Mouse (Mus musculus) hindbrain, embryonic 11.5 days (tissue): ENCODE data around the gene Racgap1. TPM values are rescaled to one million over a fixed set of nuclear protein-coding genes. Genes with fewer than 3 reads are reported as not detected.

Experiments
- ATAC-seq: fragments of 200-750 bp; cut with Nextera tagmentation; 2 replicates; pipeline ENCODE4 v1.8.0; 2017; ENCODE audit warnings: mild to moderate bottlenecking, moderate TSS enrichment, moderate library complexity; ENCODE audit not compliant: low FRiP score
- DNase-seq: peaks from one replicate; pipeline ENCODE4 v3.0.0-alpha.2; 2015; ENCODE audit warnings: low spot score
- H3K27ac ChIP-seq: fragments of 300-500 bp; sonication (generic); 2 replicates; pipeline ENCODE4 v1.5.1; 2014; ENCODE audit warnings: mild to moderate bottlenecking, low read depth, low read length
- H3K27me3 ChIP-seq: fragments of 300-500 bp; sonication (generic); 2 replicates; pipeline ENCODE4 v1.6.1; 2014; ENCODE audit warnings: mild to moderate bottlenecking, low read length, moderate library complexity, mixed read lengths; ENCODE audit not compliant: control insufficient read depth, insufficient read depth
- H3K36me3 ChIP-seq: fragments of 300-500 bp; sonication (generic); 2 replicates; pipeline ENCODE4 v1.6.1; 2014; ENCODE audit warnings: mild to moderate bottlenecking, low read length, moderate library complexity, mixed read lengths; ENCODE audit not compliant: control insufficient read depth, insufficient read depth
- H3K4me1 ChIP-seq: fragments of 300-500 bp; sonication (generic); replicated peaks from 2 replicates; pipeline ENCODE4 v1.6.1; 2014; ENCODE audit warnings: low read length, mixed read lengths; ENCODE audit not compliant: control insufficient read depth, insufficient read depth
- H3K4me2 ChIP-seq: fragments of 300-500 bp; sonication (generic); replicated peaks from 2 replicates; pipeline ENCODE4 v1.6.1; 2014; ENCODE audit warnings: mild to moderate bottlenecking, low read depth, low read length
- H3K4me3 ChIP-seq: fragments of 300-500 bp; sonication (generic); 2 replicates; pipeline ENCODE4 v1.5.1; 2014; ENCODE audit warnings: low read depth, low read length
- H3K9ac ChIP-seq: fragments of 300-500 bp; sonication (generic); 2 replicates; pipeline ENCODE4 v1.6.1; 2014; ENCODE audit warnings: low read depth, low read length
- H3K9me3 ChIP-seq: fragments of 300-500 bp; sonication (generic); 2 replicates; pipeline ENCODE4 v1.6.1; 2016; ENCODE audit warnings: low read length; ENCODE audit not compliant: control insufficient read depth
- WGBS: fragments of 180-500 bp; shearing (Covaris S2); extraction: QIAGEN DNeasy Blood & Tissue Kit; methylation state at CpG from one replicate; pipeline ENCODE4 v1.1.7; 2014; 5-methylcytosine and 5-hydroxymethylcytosine counted together
- polyA plus RNA-seq: library from polyadenylated mRNA; unstranded; fragments of >200 nt; fragmentation: Nextera tagmentation; extraction: Ambion mirVana; gene quantifications from 2 replicates; pipeline ENCODE4 v1.2.1, GENCODE M21; 2014

Gene Racgap1
- polyA plus RNA-seq, 1 experiment from 2014 or later = 161 TPM

GRCm38 (mm10) chr15:99618595-99618994, 32.9 kb downstream of the Racgap1 start:
- H3K4me3 ChIP-seq = no peak overlapping the region
- 98% methylated on average over 3 of the region's 3 CpGs for WGBS
- H3K9ac ChIP-seq = no peak overlapping the region
- DNase-seq (no peak), ATAC-seq (no peak)
- no peaks in the 10 kb centered on the region for H3K4me1 ChIP-seq
- no peaks in the 10 kb centered on the region for H3K9me3 ChIP-seq
- H3K27ac ChIP-seq = no peak overlapping the region
- no peak overlapping the region for H3K4me2 ChIP-seq
- peaks cover 6% of the 10 kb centered on the region; the same call in 1 of the 2 replicates for H3K36me3 ChIP-seq
- H3K27me3 ChIP-seq = no peaks in the 10 kb centered on the region

- no peak for DNase-seq
- 61% methylated on average over 9 of the region's 9 CpGs for WGBS
Observed at GRCm38 (mm10) chr15:99615246-99615645, 36.2 kb downstream of the Racgap1 start.

GRCm38 (mm10) chr15:99614753-99615152, 36.7 kb downstream of the Racgap1 start:
- Histone ChIP-seq H3K9ac (no peak overlapping the region), H3K27me3 (no peaks in the 10 kb centered on the region), H3K36me3 (no peaks in the 10 kb centered on the region), H3K4me1 (peaks cover 5% of the 10 kb centered on the region; the same call in 1 of the 2 replicates), H3K4me3 (no peak overlapping the region), H3K9me3 (no peaks in the 10 kb centered on the region), H3K27ac (no peak overlapping the region), H3K4me2 (no peak overlapping the region)
- 29% methylated on average over 11 of the region's 12 CpGs for WGBS
- DNase-seq = no peak
- no peak for ATAC-seq

More at GRCm38 (mm10) chr15:99615246-99615645, 36.2 kb downstream of the Racgap1 start:
- no peaks in the 10 kb centered on the region for H3K36me3 ChIP-seq
- no peak overlapping the region for H3K4me2 ChIP-seq
- H3K4me1 ChIP-seq = peaks cover 5% of the 10 kb centered on the region; the same call in 1 of the 2 replicates
- H3K27me3 ChIP-seq = no peaks in the 10 kb centered on the region
- H3K9me3 ChIP-seq = no peaks in the 10 kb centered on the region
- H3K4me3 ChIP-seq = no peak overlapping the region
- no peak overlapping the region for H3K27ac ChIP-seq
- no peak overlapping the region for H3K9ac ChIP-seq
- no peak for ATAC-seq

- Histone ChIP-seq H3K27ac (no peak overlapping the region), H3K4me2 (no peak overlapping the region), H3K4me1 (peaks cover 5% of the 10 kb centered on the region; the same call in 1 of the 2 replicates), H3K9ac (no peak overlapping the region), H3K4me3 (no peak overlapping the region), H3K9me3 (no peaks in the 10 kb centered on the region), H3K27me3 (no peaks in the 10 kb centered on the region), H3K36me3 (no peaks in the 10 kb centered on the region)
- 78% methylated on average over 13 of the region's 13 CpGs for WGBS
- no peak for ATAC-seq
- no peak for DNase-seq
Observed at GRCm38 (mm10) chr15:99614273-99614672, 37.2 kb downstream of the Racgap1 start.

- Histone ChIP-seq H3K4me1 (peaks cover 14% of the 10 kb centered on the region), H3K9me3 (no peaks in the 10 kb centered on the region), H3K4me3 (no peak overlapping the region), H3K9ac (no peak overlapping the region), H3K27me3 (no peaks in the 10 kb centered on the region), H3K27ac (no peak overlapping the region), H3K4me2 (no peak overlapping the region), H3K36me3 (no peaks in the 10 kb centered on the region)
- 74% methylated on average over 7 of the region's 7 CpGs for WGBS
- ATAC-seq (no peak), DNase-seq (no peak)
Observed at GRCm38 (mm10) chr15:99611563-99611962, 39.9 kb downstream of the Racgap1 start.

- no peaks in the 10 kb centered on the region for H3K27me3 ChIP-seq
- H3K9me3 ChIP-seq = no peaks in the 10 kb centered on the region
- no peak overlapping the region for H3K27ac ChIP-seq
- 83% methylated on average over 13 of the region's 13 CpGs for WGBS
- no peak overlapping the region for H3K4me2 ChIP-seq
- ATAC-seq = no peak
- H3K4me3 ChIP-seq = no peak overlapping the region
- peaks cover 15% of the 10 kb centered on the region for H3K4me1 ChIP-seq
- no peaks in the 10 kb centered on the region for H3K36me3 ChIP-seq
- no peak overlapping the region for H3K9ac ChIP-seq
- no peak for DNase-seq
Observed at GRCm38 (mm10) chr15:99608382-99609125, 42.9 kb downstream of the Racgap1 start.

- 16% methylated on average over 10 of the region's 10 CpGs for WGBS
- Histone ChIP-seq H3K36me3 (no peaks in the 10 kb centered on the region), H3K9me3 (no peaks in the 10 kb centered on the region), H3K9ac (no peak overlapping the region), H3K4me3 (no peak overlapping the region), H3K4me2 (no peak overlapping the region), H3K27ac (peak overlapping the region; percentile 74), H3K4me1 (peaks cover 17% of the 10 kb centered on the region), H3K27me3 (no peaks in the 10 kb centered on the region)
- ATAC-seq (peak; percentile 90), DNase-seq (peak; percentile 57)
Observed at GRCm38 (mm10) chr15:99607388-99608113, 43.9 kb downstream of the Racgap1 start.

GRCm38 (mm10) chr15:99606515-99606914, 44.9 kb downstream of the Racgap1 start:
- no peak overlapping the region for H3K27ac ChIP-seq
- ATAC-seq = no peak

More at GRCm38 (mm10) chr15:99606515-99606914, 44.9 kb downstream of the Racgap1 start:
- Histone ChIP-seq H3K4me3 (no peak overlapping the region), H3K27me3 (no peaks in the 10 kb centered on the region), H3K9ac (no peak overlapping the region), H3K36me3 (no peaks in the 10 kb centered on the region), H3K4me1 (peaks cover 20% of the 10 kb centered on the region), H3K9me3 (no peaks in the 10 kb centered on the region), H3K4me2 (no peak overlapping the region)
- WGBS = 35% methylated on average over 5 of the region's 5 CpGs
- DNase-seq = peak; percentile 17
